Mouse (Mus musculus) E14TG2a.4 (cell line): ENCODE measurements at regions not wholly inside any gene's neighbourhood (a gene's known extent, or its start where the extent isn't known, plus 50 kb on each side); places are given as distances from the start of the nearest gene placed in this dataset.
A peak's percentile ranks its signal among the peaks of the same experiment; 100 is the strongest.

Source experiments
- H3K27me3 ChIP-seq: 2 replicates; pipeline ENCODE4 v1.6.1; 2014; ENCODE audit warnings: low read length, control low read depth; ENCODE audit not compliant: insufficient read depth
- H3K36me3 ChIP-seq: 2 replicates; pipeline ENCODE4 v1.6.1; 2014; ENCODE audit warnings: low read length, control low read depth; ENCODE audit not compliant: insufficient read depth
- H3K4me1 ChIP-seq: replicated peaks from 2 replicates; pipeline ENCODE4 v1.6.1; 2014; ENCODE audit warnings: low read depth, low read length, control low read depth
- H3K4me3 ChIP-seq: replicated peaks from 2 replicates; pipeline ENCODE4 v1.5.1; 2014; ENCODE audit warnings: mild to moderate bottlenecking, low read length
- H3K9me3 ChIP-seq: 2 replicates; pipeline ENCODE4 v1.6.1; 2014; ENCODE audit warnings: low read length, control low read depth
- CTCF ChIP-seq: conservative IDR thresholded peaks from 2 replicates; pipeline ENCODE4 v1.5.1; 2014; ENCODE audit warnings: low read length
- NANOG ChIP-seq: IDR thresholded peaks from 2 replicates; pipeline ENCODE4 v1.6.1; 2014; ENCODE audit warnings: borderline replicate concordance, low read length, mixed read lengths
- POU5F1 ChIP-seq: IDR thresholded peaks from 2 replicates; pipeline ENCODE4 v1.6.1; 2014; ENCODE audit warnings: low read length, borderline replicate concordance

GRCm38 (mm10) chr10:116697628-116698316, 116.5 kb upstream of the Cnot2 start:
- TF ChIP-seq CTCF (no peak), POU5F1 (no peak), NANOG (no peak)
- H3K27me3 ChIP-seq: peaks cover 2% of the 10 kb centered on the region; the same call in 1 of the 2 replicates
- H3K4me3 ChIP-seq: no peak overlapping the region
- no peaks in the 10 kb centered on the region for H3K9me3 ChIP-seq
- H3K4me1 ChIP-seq: peaks cover 28% of the 10 kb centered on the region
- no peaks in the 10 kb centered on the region for H3K36me3 ChIP-seq

- H3K36me3 ChIP-seq: no peaks in the 10 kb centered on the region
- no peak overlapping the region for H3K4me3 ChIP-seq
- H3K4me1 ChIP-seq: peaks cover 20% of the 10 kb centered on the region
These were observed 112.5 kb upstream of the Cnot2 start for GRCm38 (mm10) chr10:116693816-116694215.

GRCm38 (mm10) chr10:116686741-116687140, 105.4 kb upstream of the Cnot2 start:
- H3K36me3 ChIP-seq: no peaks in the 10 kb centered on the region
- no peaks in the 10 kb centered on the region for H3K4me1 ChIP-seq
- H3K9me3 ChIP-seq: no peaks in the 10 kb centered on the region
- TF ChIP-seq CTCF (no peak), POU5F1 (no peak), NANOG (no peak)
- H3K27me3 ChIP-seq: no peaks in the 10 kb centered on the region
- no peak overlapping the region for H3K4me3 ChIP-seq

More at GRCm38 (mm10) chr10:116693816-116694215, 112.5 kb upstream of the Cnot2 start:
- Histone ChIP-seq H3K9me3 (no peaks in the 10 kb centered on the region), H3K27me3 (no peaks in the 10 kb centered on the region)
- no peak for TF ChIP-seq POU5F1

GRCm38 (mm10) chr10:116683374-116683773, 102.1 kb upstream of the Cnot2 start:
- peaks cover 23% of the 10 kb centered on the region for H3K9me3 ChIP-seq
- H3K4me1 ChIP-seq: no peaks in the 10 kb centered on the region
- TF ChIP-seq CTCF: no peak
- TF ChIP-seq NANOG: no peak
- no peak for TF ChIP-seq POU5F1
- no peaks in the 10 kb centered on the region for H3K27me3 ChIP-seq
- H3K4me3 ChIP-seq: no peak overlapping the region
- no peaks in the 10 kb centered on the region for H3K36me3 ChIP-seq

GRCm38 (mm10) chr10:116678950-116679735, 97.8 kb upstream of the Cnot2 start:
- Histone ChIP-seq H3K4me1 (peaks cover 11% of the 10 kb centered on the region), H3K9me3 (peaks cover 23% of the 10 kb centered on the region), H3K36me3 (0 out of 2 replicates have a peak, but pooled peaks cover 4% of the 10 kb centered on the region), H3K27me3 (no peaks in the 10 kb centered on the region), H3K4me3 (no peak overlapping the region)
- TF ChIP-seq POU5F1 (no peak), NANOG (no peak), CTCF (no peak)

GRCm38 (mm10) chr10:116677949-116678348, 96.6 kb upstream of the Cnot2 start:
- TF ChIP-seq POU5F1 (no peak), CTCF (no peak), NANOG (no peak)
- no peak overlapping the region for H3K4me3 ChIP-seq
- peaks cover 23% of the 10 kb centered on the region for H3K9me3 ChIP-seq
- H3K27me3 ChIP-seq: no peaks in the 10 kb centered on the region
- peaks cover 11% of the 10 kb centered on the region for H3K4me1 ChIP-seq
- 0 out of 2 replicates have a peak, but pooled peaks cover 4% of the 10 kb centered on the region for H3K36me3 ChIP-seq

GRCm38 (mm10) chr10:116675171-116675570, 93.9 kb upstream of the Cnot2 start:
- Histone ChIP-seq H3K36me3 (0 out of 2 replicates have a peak, but pooled peaks cover 4% of the 10 kb centered on the region), H3K4me3 (peak overlapping the region; percentile 67), H3K4me1 (peaks cover 12% of the 10 kb centered on the region), H3K27me3 (no peaks in the 10 kb centered on the region), H3K9me3 (0 out of 2 replicates have a peak, but pooled peaks cover 11% of the 10 kb centered on the region)
- no peak for TF ChIP-seq POU5F1

GRCm38 (mm10) chr10:116674348-116674747, 93.0 kb upstream of the Cnot2 start:
- TF ChIP-seq CTCF: no peak
- TF ChIP-seq POU5F1: no peak
- no peak for TF ChIP-seq NANOG
- Histone ChIP-seq H3K4me1 (peaks cover 17% of the 10 kb centered on the region), H3K36me3 (0 out of 2 replicates have a peak, but pooled peaks cover 4% of the 10 kb centered on the region), H3K9me3 (0 out of 2 replicates have a peak, but pooled peaks cover 3% of the 10 kb centered on the region), H3K4me3 (peak overlapping the region; percentile 67), H3K27me3 (no peaks in the 10 kb centered on the region)
